Mouse (Mus musculus): ENCODE results near the gene Rxra. TPM values are rescaled to one million over a fixed set of nuclear protein-coding genes. Genes with fewer than 3 reads are reported as not detected.
A peak's percentile ranks its signal among the peaks of the same experiment; 100 is the strongest.

The Rxra gene
- polyA plus RNA-seq, 1 experiment from 2014 or later = 3.1 TPM

DNA sequence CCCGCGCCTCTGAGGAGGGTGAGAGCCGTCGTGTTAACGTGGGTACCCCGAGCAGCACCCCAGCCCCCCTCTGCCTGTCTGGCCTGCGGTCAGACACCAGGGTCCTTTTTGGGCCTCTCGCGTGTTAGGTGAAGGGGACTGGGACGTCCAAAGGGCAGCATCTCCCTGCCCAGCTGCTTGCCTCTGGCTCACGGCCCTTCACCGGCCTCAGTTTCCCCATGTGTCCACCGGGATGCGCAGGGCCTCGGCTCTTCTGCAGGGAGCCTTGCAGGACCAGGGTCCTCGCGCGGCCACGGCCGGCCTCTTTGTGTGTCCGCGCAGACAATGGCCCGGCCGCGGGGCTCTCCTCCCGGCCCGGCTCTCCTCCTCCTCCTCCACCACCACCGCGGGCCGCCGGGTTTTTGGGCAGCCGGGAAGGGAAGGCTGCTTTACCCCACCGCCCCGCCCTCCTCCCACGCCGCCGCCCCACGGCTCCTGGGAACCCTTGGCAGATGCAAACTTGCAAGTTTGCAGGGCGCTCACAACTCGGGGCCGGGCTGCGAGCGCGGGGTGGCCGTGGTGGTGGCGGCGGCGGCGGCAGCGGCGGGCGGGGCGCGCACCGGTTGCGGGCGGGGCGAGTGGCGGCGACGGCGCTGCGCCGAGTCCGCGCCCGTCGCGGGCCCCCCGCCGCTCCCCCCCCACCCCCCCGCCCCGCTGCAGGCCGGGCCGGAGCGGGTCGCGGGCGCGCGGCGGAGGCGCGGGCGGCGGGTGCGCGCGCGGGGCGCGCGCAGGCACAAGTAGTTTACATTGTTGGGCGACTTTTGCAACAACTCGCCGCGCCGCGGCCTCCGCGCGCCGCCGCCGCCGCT, 462 bp downstream of the Rxra start:
- Histone ChIP-seq H3K4me3 (peak overlapping the region; percentile 67), H3K27me3 (replicated peaks) (peaks cover 3% of the 10 kb centered on the region; the same call in 1 of the 2 replicates), H3K27ac (peak overlapping the region; percentile 83), H3K9ac (peak overlapping the region; percentile 55), H3K4me2 (peak overlapping the region; percentile 97), H3K9me3 (no peaks in the 10 kb centered on the region), H3K36me3 (replicated peaks) (no peaks in the 10 kb centered on the region), H3K4me1 (peaks cover 44% of the 10 kb centered on the region)
- under 1% methylated on average over 72 of the region's 106 CpGs for WGBS
- ATAC-seq (replicated peaks) = peak; percentile 34

DNA sequence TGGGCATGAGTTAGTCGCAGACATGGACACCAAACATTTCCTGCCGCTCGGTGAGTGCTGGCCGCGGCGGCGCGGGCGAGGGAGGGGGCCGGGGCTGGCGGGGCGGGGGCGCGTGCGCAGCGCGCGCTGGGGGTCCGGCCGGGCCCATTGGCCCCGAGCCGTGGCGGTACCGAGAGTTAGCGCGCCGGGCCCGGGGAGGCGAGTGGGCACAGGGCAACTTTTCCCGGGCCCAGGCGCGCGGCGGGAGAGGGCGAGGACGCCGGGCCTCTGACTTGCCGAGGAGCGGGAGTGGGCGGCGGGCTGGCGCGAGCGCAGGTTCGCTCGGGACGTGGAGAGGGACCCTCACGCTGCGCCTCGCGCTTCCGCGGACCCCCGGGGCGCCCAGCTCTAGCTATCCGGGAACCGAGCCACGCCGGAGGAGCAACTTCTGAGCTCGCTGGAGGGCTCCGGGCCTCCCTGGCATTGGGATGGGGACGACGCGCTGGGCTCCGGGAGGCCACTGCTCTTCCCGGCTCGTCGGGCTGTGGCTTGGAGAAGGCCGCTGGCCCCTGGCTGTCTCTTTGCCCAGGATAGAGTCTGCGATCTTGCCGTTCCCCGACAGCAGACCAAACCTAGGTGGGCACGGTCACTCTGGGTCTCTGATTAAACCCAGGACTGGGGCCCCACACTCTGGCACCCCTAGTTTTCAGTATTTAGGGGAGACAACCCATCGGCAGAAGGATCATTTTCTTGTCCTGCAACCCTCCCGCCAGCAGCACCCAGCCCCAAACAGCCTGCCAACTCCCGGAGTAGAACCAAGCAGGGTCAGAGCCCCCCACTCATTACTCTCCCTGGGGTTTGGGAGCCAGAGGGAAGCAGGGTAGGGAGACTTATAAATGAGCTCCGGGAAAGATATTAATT, 1.4 kb downstream of the Rxra start:
- Histone ChIP-seq H3K27me3 (replicated peaks) (peaks cover 3% of the 10 kb centered on the region; the same call in 1 of the 2 replicates), H3K9ac (peak overlapping the region; percentile 75), H3K9me3 (no peaks in the 10 kb centered on the region), H3K4me3 (peak overlapping the region; percentile 67), H3K36me3 (replicated peaks) (no peaks in the 10 kb centered on the region), H3K27ac (peak overlapping the region; percentile 79), H3K4me2 (peak overlapping the region; percentile 97), H3K4me1 (peaks cover 44% of the 10 kb centered on the region)
- under 1% methylated on average over 57 of the region's 77 CpGs for WGBS
- peak; percentile 29; the same call in 1 of the 2 replicates for ATAC-seq (replicated peaks)

DNA sequence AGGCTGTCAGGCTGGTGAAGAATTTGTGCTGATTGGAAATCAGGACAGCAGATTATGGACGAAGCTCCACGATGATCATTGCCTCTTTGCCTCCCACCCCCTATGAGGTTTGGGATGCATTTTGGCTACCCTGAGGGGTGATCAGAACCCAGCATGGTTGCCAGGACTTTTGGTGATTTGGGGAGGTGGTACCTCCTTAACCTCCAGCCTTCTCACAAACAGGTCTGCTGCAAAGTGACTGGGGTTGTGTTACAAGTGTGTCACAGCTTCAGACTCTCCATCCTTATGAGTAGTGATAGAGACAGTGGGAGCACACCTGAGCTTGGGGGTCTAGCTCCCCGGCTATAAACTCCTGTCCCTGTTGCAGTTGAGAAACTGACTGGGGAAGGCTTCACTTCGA, 2.1 kb downstream of the Rxra start:
- peak overlapping the region; percentile 79; the same call in 1 of the 2 replicates for H3K27ac ChIP-seq
- H3K4me2 ChIP-seq = peak overlapping the region; percentile 97
- 12% methylated on average over 4 of the region's 4 CpGs for WGBS
- ATAC-seq (replicated peaks) = no peak
- peak overlapping the region; percentile 75 for H3K9ac ChIP-seq
- H3K4me3 ChIP-seq = peak overlapping the region; percentile 67
- peaks cover 2% of the 10 kb centered on the region; the same call in 1 of the 2 replicates for H3K27me3 ChIP-seq (replicated peaks)
- no peaks in the 10 kb centered on the region for H3K36me3 ChIP-seq (replicated peaks)
- H3K9me3 ChIP-seq = no peaks in the 10 kb centered on the region
- peaks cover 44% of the 10 kb centered on the region for H3K4me1 ChIP-seq

DNA sequence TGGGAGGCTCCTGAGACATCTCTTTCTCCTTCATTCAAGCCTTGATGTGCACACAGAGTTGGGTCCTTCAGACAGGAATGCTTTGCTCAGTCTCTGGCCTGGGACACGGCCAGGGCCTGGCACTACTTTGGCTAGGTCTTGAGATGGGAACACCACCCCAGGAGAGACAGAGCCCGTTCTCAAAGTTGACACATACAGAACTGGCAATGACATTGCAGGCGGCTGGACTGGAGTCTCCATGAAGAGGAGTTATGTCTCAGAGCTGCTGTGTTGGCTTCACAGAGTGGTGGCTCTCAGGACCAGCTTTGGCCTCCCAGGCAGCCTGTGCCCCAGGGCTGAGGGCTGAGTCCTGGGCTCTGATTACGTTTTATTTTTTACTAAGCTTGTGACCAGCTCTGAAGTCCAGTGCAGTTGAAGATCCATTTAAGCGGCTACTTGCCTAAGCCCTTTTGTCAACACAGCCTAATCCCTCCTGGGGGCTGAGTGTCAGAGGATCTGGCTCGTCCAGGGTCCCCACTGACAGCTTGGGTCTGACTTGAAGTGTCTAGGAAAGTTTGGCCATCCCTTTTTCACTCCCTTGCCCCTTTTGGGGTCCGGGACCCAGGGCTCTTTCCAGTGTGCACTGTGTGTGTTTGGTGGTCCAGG, 2.7 kb downstream of the Rxra start:
- WGBS = 19% methylated on average over 7 of the region's 7 CpGs

DNA sequence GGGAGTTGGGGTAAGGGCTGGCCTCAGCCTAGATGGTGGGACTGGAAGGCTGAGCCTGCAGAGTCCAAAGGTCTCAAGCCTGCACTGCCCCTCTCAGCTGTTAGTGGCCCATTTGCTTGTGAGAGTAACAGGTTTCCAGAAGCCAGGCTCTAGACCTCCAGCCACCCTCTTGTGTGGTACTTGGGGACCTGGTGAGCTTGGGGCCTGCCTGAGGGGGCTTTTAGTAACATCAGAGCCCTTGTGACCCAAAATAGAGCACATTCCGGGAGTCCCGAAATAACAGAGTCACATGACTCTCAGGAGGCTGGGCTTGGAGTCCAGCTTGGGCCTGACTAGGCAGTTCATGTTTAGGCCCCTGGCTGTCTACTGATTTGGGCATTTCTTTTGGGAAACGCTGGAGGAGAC, 3.4 kb downstream of the Rxra start:
- Histone ChIP-seq H3K4me3 (no peak overlapping the region), H3K27ac (no peak overlapping the region), H3K4me2 (peak overlapping the region; percentile 97; the same call in 1 of the 2 replicates), H3K4me1 (peaks cover 53% of the 10 kb centered on the region), H3K9ac (no peak overlapping the region), H3K27me3 (replicated peaks) (no peaks in the 10 kb centered on the region), H3K36me3 (replicated peaks) (no peaks in the 10 kb centered on the region), H3K9me3 (no peaks in the 10 kb centered on the region)
- ATAC-seq (replicated peaks) = no peak
- WGBS = 12% methylated on average over 3 of the region's 3 CpGs

More for the DNA sequence above, 2.7 kb downstream of the Rxra start:
- Histone ChIP-seq H3K4me3 (no peak overlapping the region), H3K27ac (no peak overlapping the region), H3K9ac (no peak overlapping the region), H3K4me2 (peak overlapping the region; percentile 97), H3K36me3 (replicated peaks) (no peaks in the 10 kb centered on the region), H3K9me3 (no peaks in the 10 kb centered on the region), H3K4me1 (peaks cover 46% of the 10 kb centered on the region), H3K27me3 (replicated peaks) (no peaks in the 10 kb centered on the region)
- no peak for ATAC-seq (replicated peaks)

DNA sequence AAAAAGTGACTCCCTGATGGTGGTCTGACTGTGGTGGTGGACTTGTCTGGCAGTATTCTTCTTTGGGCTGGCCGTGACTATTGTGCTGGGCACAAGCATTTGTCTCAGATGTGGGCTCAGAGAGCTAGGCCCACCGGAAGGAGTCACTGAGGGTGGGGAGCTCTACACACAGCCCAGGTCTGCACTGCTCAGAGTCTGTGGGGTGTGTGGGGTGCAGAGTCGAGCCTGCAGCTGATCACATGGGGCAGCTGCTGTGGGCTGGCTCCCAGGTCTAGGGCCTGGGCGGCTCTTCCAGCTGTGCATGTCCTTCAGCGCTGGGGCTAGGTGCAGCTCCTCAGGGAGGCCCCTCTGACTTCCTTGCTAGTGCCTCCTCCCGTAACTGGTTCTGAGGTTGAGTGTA, 3.8 kb downstream of the Rxra start:
- Histone ChIP-seq H3K4me1 (peaks cover 56% of the 10 kb centered on the region), H3K4me2 (no peak overlapping the region)
- ATAC-seq (replicated peaks) = no peak

DNA sequence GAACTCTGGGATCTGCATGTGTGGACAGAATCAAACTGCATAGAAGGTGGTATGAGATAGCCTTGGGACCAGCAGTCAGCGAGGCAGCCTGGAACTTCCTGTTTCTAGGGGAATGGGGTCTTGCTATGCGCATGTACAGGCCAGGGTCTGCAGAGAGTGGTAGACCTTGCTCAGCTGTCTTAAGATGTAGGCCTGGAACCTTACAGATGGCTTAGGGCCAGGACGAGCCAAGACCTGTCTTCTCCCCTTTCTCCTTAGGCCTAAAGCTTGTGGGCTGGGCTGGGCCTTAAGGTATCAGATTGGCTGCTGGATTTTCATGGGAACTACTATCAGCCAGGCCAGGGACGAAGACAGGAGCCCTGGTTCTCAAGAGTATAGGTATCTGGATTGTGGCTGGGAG, 4.4 kb downstream of the Rxra start:
- no peak for ATAC-seq (replicated peaks)
- Histone ChIP-seq H3K27ac (no peak overlapping the region), H3K9me3 (no peaks in the 10 kb centered on the region), H3K27me3 (replicated peaks) (no peaks in the 10 kb centered on the region), H3K4me1 (peaks cover 56% of the 10 kb centered on the region), H3K9ac (no peak overlapping the region), H3K4me2 (no peak overlapping the region), H3K36me3 (replicated peaks) (no peaks in the 10 kb centered on the region), H3K4me3 (no peak overlapping the region)
- WGBS = 88% methylated on average over 4 of the region's 4 CpGs

More for the DNA sequence above, 3.8 kb downstream of the Rxra start:
- Histone ChIP-seq H3K36me3 (replicated peaks) (no peaks in the 10 kb centered on the region), H3K9ac (no peak overlapping the region; the same call in 1 of the 2 replicates), H3K27ac (no peak overlapping the region), H3K9me3 (no peaks in the 10 kb centered on the region), H3K27me3 (replicated peaks) (no peaks in the 10 kb centered on the region), H3K4me3 (no peak overlapping the region)
- WGBS = 58% methylated on average over 6 of the region's 6 CpGs

DNA sequence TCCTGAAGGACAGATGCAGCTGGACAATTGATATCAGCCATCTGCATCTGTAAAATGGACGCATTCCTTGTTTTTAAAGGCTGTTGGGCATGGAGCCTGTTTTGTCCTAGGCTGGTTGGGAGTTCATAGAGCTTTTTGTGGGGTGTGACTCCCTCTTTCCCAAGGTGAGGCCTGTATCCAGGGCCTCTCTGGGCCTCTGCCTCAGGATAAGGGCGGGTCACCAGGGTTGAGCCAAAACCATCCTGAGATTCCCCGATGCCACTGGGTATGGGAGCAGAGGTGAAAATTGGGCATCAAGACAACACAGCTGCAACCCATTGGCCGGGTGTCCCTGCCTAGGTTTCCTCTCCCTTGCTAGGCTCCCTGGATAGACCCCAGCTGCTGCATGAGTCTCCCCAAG, 5.2 kb downstream of the Rxra start:
- Histone ChIP-seq H3K4me2 (no peak overlapping the region), H3K27me3 (replicated peaks) (no peaks in the 10 kb centered on the region), H3K4me1 (peaks cover 50% of the 10 kb centered on the region), H3K9ac (no peak overlapping the region), H3K36me3 (replicated peaks) (no peaks in the 10 kb centered on the region), H3K9me3 (no peaks in the 10 kb centered on the region), H3K27ac (no peak overlapping the region), H3K4me3 (no peak overlapping the region)
- WGBS = 84% methylated on average over 4 of the region's 4 CpGs
- no peak for ATAC-seq (replicated peaks)

DNA sequence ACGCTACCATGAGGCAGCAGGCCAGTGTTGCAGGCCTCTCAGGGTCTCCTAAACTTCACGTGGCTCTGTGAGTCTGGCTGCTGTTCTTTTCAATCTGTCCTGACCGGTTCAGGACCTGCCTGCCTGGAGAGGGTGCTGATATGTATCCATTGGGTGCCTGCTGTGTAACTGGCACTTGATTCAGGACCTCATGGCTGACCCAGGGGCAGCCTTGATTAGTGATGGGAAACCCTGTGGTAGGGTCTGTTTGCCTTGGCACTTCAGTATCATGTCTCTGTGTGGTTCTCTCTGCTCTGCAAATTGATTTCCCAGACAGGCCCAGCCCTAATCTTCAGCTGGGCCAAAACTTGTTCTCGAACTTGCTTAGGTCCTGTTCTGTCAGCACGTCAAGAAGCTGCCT, 5.9 kb downstream of the Rxra start:
- no peaks in the 10 kb centered on the region for H3K9me3 ChIP-seq
- H3K4me3 ChIP-seq = no peak overlapping the region
- no peak overlapping the region for H3K9ac ChIP-seq
- H3K27ac ChIP-seq = no peak overlapping the region
- H3K36me3 ChIP-seq (replicated peaks) = no peaks in the 10 kb centered on the region
- WGBS = 48% methylated on average over 5 of the region's 5 CpGs
- no peaks in the 10 kb centered on the region for H3K27me3 ChIP-seq (replicated peaks)
- ATAC-seq (replicated peaks) = no peak
- peaks cover 48% of the 10 kb centered on the region for H3K4me1 ChIP-seq
- no peak overlapping the region for H3K4me2 ChIP-seq

DNA sequence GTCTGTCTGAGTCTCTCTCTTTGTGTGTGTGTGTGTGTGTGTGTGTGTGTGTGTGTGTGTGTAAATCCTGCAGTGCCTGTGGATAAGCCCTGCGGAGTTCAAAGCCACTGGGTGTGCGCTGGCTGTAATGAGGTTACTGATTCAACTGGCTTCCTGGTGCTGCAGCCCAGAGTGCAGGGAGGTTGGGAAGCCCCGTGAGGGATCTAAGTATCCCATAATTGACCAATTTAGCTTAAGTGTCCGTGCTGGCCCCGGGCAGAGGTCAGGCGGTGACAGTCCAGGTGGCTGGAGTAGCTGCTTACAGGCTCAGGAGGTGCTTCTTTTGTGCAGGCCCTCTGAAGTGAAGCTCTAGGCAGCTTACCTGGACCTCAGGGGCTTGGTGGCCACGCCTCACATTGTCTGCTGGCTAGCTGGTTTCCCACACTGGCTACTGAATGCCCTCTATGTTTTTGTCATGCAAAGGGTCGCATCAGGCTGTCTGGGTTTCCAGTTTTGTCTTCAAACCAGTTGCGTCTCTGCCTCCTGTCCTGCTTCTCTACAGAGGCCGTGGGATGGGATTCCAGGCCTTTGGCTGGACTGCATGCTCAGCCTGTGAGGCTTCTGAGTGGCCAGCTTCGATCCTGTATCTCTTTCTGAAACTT, 7.9 kb downstream of the Rxra start:
- Histone ChIP-seq H3K36me3 (replicated peaks) (no peaks in the 10 kb centered on the region), H3K4me2 (no peak overlapping the region), H3K9me3 (no peaks in the 10 kb centered on the region), H3K27me3 (replicated peaks) (no peaks in the 10 kb centered on the region), H3K4me1 (peaks cover 33% of the 10 kb centered on the region), H3K9ac (no peak overlapping the region), H3K4me3 (no peak overlapping the region), H3K27ac (no peak overlapping the region)
- 33% methylated on average over 11 of the region's 11 CpGs for WGBS
- no peak for ATAC-seq (replicated peaks)

DNA sequence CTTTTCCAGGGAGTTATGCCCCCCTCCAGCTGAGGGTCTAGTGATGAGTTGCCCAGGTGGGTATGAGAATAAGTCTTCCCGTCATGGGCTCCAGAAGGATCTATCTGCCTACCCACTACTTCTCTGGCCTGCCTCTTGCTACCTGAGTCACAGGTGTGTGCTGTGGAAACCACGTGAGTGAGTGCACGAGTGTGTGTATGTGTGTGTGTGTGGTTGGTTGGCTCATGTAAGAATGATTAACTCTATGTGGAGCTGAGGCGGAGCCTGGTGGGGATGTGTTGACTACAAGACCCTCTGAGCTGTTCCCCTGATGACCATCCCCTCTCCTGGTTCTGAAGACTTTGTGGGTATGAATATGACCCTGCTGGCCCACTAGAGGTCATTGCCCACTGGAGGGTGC, 9.7 kb downstream of the Rxra start:
- Histone ChIP-seq H3K4me1 (peaks cover 23% of the 10 kb centered on the region), H3K4me2 (no peak overlapping the region), H3K4me3 (no peak overlapping the region), H3K27me3 (replicated peaks) (no peaks in the 10 kb centered on the region), H3K9me3 (no peaks in the 10 kb centered on the region), H3K27ac (no peak overlapping the region), H3K9ac (no peak overlapping the region), H3K36me3 (replicated peaks) (no peaks in the 10 kb centered on the region)
- 96% methylated on average over 4 of the region's 4 CpGs for WGBS
- ATAC-seq (replicated peaks) = no peak

All from midbrain, embryonic 15.5 days (tissue).